Mouse (Mus musculus): ENCODE measurements at regions not wholly inside any gene's neighbourhood (a gene's known extent, or its start where the extent isn't known, plus 50 kb on each side); places are given as distances from the start of the nearest gene placed in this dataset.

DNA sequence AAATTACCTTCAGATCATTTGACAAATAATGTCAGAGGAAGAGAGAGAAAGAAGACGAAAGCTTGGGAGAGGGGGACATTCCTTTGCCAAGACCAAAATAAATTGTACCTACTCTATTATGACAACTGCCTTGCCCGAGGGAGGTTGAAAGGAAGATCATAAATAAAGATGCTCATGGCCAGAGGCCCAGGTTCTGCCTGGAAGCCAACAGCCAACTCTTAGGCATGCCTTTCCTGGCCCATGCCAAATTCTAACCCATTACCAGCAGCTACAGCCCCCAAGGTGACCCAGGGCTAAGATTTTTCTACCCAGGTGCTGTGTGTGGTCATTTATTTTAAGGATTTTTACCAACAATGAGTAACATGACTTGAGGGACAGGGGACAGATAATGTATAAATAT is 54.9 kb downstream of the Cbln1 start:
- H3K9ac ChIP-seq: no peak overlapping the region
- no peak overlapping the region for H3K4me3 ChIP-seq
- WGBS: 68% methylated on average over 2 of the region's 2 CpGs
- no peaks in the 10 kb centered on the region for H3K9me3 ChIP-seq
- no peak overlapping the region for H3K27ac ChIP-seq
- no peaks in the 10 kb centered on the region for H3K27me3 ChIP-seq (replicated peaks)
- H3K4me1 ChIP-seq: no peaks in the 10 kb centered on the region
- no peak overlapping the region for H3K4me2 ChIP-seq (replicated peaks)
- H3K36me3 ChIP-seq: no peaks in the 10 kb centered on the region
- ATAC-seq (ENCODE audit: low FRiP score, low read depth): no peak

DNA sequence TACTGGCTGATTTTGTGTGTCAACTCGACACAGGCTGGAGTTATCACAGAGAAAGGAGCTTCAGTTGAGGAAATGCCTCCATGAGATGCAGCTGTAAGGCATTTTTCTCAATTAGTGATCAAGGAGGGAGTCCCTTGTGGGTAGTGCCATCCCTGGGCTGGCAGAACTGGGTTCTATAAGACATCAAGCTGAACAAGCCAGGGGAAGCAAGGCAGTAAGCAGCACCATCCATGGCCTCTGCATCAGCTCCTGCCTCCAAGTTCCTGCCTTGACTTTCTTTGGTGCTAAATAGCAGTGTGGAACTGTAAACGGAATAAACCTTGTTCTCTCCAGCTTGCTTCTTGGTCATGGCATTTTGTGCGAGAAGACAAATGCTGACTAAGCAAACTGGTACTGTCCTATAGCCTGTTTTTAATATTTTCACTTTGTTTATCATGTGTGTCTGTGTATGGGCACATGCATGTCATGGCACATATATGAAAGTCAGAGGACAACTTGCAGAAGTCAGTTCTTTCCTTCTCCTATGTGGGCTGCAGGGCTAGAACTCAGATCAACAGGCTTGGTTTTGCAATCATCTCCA is 57.3 kb downstream of the Cbln1 start:
- H3K36me3 ChIP-seq: no peaks in the 10 kb centered on the region
- H3K9me3 ChIP-seq: no peaks in the 10 kb centered on the region
- no peaks in the 10 kb centered on the region for H3K27me3 ChIP-seq (replicated peaks)
- ATAC-seq (ENCODE audit: low FRiP score, low read depth): no peak
- no peak overlapping the region for H3K27ac ChIP-seq
- H3K4me1 ChIP-seq: no peaks in the 10 kb centered on the region
- H3K9ac ChIP-seq: no peak overlapping the region
- H3K4me3 ChIP-seq: no peak overlapping the region
- 86% methylated on average over 3 of the region's 3 CpGs for WGBS
- H3K4me2 ChIP-seq (replicated peaks): no peak overlapping the region

DNA sequence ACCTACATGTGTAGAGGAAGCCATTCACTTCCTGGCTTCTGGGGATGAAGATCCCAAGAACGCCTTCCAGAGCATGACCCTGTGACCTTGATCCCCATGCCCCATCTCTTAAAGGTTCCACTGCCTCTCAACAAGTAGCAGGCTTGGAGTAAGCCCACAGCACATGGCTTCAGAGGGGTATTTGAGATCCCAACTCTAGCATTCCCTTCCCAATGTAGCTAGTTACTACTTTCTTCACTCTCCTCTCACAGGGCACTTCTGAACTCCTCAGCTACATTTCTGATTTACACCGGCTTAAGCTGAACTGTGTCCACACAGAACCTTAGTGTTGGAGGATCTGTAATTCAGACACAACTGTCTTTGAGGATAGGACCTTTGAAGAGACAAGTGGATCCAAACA is 83.4 kb downstream of the Cbln1 start:
- no peaks in the 10 kb centered on the region for H3K4me1 ChIP-seq
- H3K4me3 ChIP-seq: no peak overlapping the region
- no peaks in the 10 kb centered on the region for H3K9me3 ChIP-seq
- no peak overlapping the region for H3K4me2 ChIP-seq (replicated peaks)
- no peaks in the 10 kb centered on the region for H3K27me3 ChIP-seq (replicated peaks)
- H3K27ac ChIP-seq: no peak overlapping the region
- H3K9ac ChIP-seq: no peak overlapping the region
- WGBS: 81% methylated on average over 2 of the region's 2 CpGs
- no peaks in the 10 kb centered on the region for H3K36me3 ChIP-seq
- no peak for ATAC-seq (ENCODE audit: low FRiP score, low read depth)

DNA sequence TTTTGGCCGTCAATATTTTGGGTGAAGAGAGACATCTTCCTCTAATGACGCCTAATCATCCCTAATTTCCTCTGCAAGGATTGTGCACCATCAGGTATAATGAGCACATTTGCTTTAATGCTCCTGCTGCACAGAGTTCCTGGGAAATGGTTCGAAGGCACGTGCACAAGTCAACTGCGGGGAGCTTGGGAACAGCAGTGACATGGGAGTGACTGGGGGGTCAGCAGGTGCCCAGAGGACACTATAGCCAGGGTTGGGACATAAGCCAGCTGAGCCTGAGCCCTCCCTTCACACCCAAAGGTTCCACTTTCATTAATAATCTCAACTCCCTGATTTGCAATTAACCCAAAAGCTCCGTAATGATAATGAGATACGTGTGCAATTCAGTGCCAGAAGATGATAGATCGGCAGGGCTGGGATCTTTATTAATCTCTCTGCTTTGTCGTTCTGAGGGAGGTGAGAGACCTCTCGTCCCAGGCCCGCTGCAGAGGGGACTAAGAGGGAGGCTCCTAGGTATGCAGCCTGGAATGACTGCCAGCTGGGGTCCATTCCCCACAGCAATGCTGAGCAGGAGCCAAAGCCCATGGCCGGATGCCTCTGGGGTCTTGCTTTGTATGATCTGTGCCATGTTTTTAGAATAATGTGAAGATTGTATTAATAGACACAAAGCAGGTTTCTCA is 88.7 kb downstream of the Cbln1 start:
- H3K27ac ChIP-seq: no peak overlapping the region

DNA sequence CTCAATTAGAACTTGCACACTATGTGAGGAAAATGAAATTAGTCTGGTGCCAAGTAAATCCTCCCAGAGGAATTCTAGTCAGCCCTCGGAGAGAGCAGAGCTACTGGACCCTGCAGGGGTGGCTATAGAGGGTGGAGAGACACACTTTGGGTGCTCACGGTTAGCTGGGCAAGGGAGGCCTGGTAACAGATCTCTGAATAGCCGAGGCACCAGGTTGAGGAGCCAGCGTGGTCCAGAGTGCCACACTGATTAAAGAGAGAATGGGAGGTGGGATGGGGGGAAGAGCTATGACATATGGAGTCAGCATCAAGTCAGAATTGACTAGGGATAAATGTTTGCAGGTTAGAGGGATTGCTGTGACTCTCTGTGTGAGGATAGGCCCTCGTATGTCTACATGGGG is 90.1 kb downstream of the Cbln1 start:
- no peak overlapping the region for H3K4me3 ChIP-seq
- no peak overlapping the region for H3K9ac ChIP-seq
- no peaks in the 10 kb centered on the region for H3K27me3 ChIP-seq (replicated peaks)
- ATAC-seq (ENCODE audit: low FRiP score, low read depth): no peak
- H3K4me1 ChIP-seq: peaks cover 2% of the 10 kb centered on the region; the same call in 1 of the 2 replicates
- H3K36me3 ChIP-seq: no peaks in the 10 kb centered on the region
- WGBS: 80% methylated on average over 5 of the region's 5 CpGs
- H3K9me3 ChIP-seq: no peaks in the 10 kb centered on the region
- H3K27ac ChIP-seq: no peak overlapping the region
- H3K4me2 ChIP-seq (replicated peaks): no peak overlapping the region

More for the DNA sequence above, 88.7 kb downstream of the Cbln1 start:
- Histone ChIP-seq H3K9ac (no peak overlapping the region), H3K4me3 (no peak overlapping the region), H3K4me1 (peaks cover 2% of the 10 kb centered on the region; the same call in 1 of the 2 replicates), H3K36me3 (no peaks in the 10 kb centered on the region), H3K4me2 (replicated peaks) (no peak overlapping the region), H3K27me3 (replicated peaks) (no peaks in the 10 kb centered on the region), H3K9me3 (no peaks in the 10 kb centered on the region)
- ATAC-seq (ENCODE audit: low FRiP score, low read depth): 0 out of 2 replicates have a peak, but pooled peaks have one; percentile 44
- 58% methylated on average over 12 of the region's 12 CpGs for WGBS

DNA sequence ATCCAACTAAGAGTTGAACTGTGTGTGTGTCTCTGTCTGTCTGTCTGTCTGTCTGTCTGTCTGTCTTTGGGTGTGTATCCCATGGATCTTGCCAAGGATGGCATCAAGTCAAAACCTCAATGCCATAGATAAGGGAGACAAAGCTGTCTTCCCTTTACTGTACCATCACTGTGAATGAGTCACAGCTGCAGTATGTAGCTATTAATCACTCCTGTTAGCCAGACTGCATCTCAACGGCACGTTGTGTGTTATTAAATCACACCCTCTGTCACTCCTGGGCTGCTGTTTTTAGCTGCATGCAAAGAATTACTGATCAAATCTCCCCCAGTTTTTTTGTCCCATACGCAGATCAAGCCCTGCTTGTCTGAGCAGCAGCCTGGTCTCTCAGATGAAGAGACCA is 91.6 kb downstream of the Cbln1 start:
- Histone ChIP-seq H3K36me3 (no peaks in the 10 kb centered on the region), H3K4me1 (peaks cover 2% of the 10 kb centered on the region; the same call in 1 of the 2 replicates), H3K9me3 (no peaks in the 10 kb centered on the region), H3K4me3 (no peak overlapping the region), H3K4me2 (replicated peaks) (no peak overlapping the region), H3K27me3 (replicated peaks) (no peaks in the 10 kb centered on the region), H3K9ac (no peak overlapping the region), H3K27ac (no peak overlapping the region)
- 40% methylated on average over 3 of the region's 3 CpGs for WGBS
- ATAC-seq (ENCODE audit: low FRiP score, low read depth): no peak

DNA sequence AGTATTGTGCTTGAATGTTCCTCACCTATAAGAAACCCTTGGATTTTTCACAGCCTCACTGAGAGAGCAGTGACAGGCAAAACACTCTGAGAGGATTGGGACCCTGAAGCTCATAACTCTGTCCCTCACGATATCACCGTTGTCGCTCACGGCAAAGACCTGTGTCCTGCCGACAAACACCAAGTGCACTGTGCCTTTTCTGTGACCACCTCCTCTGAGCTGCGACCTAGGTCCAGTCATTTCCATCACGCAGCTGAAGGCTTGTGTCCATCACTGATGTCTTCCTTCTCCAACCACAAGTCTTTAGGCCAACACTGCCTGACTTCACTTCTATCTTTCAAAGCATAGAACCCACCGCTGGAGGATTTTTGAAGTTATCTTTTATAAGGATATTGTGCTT is 93.1 kb downstream of the Cbln1 start:
- H3K4me3 ChIP-seq: no peak overlapping the region
- no peak for ATAC-seq (ENCODE audit: low FRiP score, low read depth)
- no peaks in the 10 kb centered on the region for H3K27me3 ChIP-seq (replicated peaks)
- peaks cover 6% of the 10 kb centered on the region; the same call in 1 of the 2 replicates for H3K4me1 ChIP-seq
- H3K9me3 ChIP-seq: no peaks in the 10 kb centered on the region
- WGBS: 94% methylated on average over 8 of the region's 8 CpGs
- H3K4me2 ChIP-seq (replicated peaks): no peak overlapping the region
- no peak overlapping the region for H3K9ac ChIP-seq
- H3K36me3 ChIP-seq: no peaks in the 10 kb centered on the region
- no peak overlapping the region for H3K27ac ChIP-seq

DNA sequence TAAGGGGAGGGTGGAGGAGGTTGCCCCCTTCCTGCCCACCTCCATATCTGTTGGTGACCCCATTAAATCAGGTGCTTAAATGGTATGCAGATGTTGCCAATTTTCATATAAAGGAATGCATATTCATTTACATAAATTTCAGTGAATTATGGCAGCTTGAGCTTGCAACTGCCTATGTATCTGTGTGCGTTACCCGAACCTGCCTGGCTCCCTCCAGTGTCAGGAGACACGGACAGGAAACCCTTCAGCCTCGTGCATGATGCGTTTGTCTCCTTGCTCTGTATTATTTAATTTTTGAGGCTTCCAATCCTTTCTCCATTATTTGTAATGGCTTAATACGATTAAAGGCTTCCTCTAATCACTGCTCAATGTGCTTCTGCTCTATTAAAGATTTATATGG is 98.4 kb downstream of the Cbln1 start:
- H3K4me3 ChIP-seq: no peak overlapping the region
- ATAC-seq (ENCODE audit: low FRiP score, low read depth): no peak
- H3K36me3 ChIP-seq: no peaks in the 10 kb centered on the region
- H3K9ac ChIP-seq: no peak overlapping the region
- no peaks in the 10 kb centered on the region for H3K9me3 ChIP-seq
- no peaks in the 10 kb centered on the region for H3K27me3 ChIP-seq (replicated peaks)
- peaks cover 4% of the 10 kb centered on the region; the same call in 1 of the 2 replicates for H3K4me1 ChIP-seq
- no peak overlapping the region for H3K4me2 ChIP-seq (replicated peaks)
- no peak overlapping the region for H3K27ac ChIP-seq
- 32% methylated on average over 6 of the region's 6 CpGs for WGBS

DNA sequence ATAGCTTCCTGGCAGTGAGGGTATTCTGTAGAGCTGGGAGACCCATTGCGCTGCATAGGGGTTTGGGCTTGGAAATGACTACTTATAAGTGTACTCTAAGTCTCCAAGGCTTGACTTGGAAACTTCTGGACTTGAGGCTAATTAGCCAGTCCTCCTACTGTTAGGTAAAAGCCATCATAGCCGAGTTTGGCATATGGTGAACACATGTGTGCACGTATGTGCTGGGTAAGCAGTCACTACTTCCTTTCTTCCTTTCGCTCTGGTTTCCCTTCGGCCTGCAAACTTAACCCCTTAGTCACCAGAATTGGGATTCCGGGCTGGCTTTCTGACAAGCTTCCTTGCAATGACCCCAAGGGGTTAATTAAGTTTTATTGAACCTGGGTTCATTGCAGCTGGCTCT is 98.9 kb downstream of the Cbln1 start:
- WGBS: 15% methylated on average over 6 of the region's 6 CpGs
- Histone ChIP-seq H3K4me1 (peaks cover 4% of the 10 kb centered on the region; the same call in 1 of the 2 replicates), H3K27ac (no peak overlapping the region), H3K9me3 (no peaks in the 10 kb centered on the region), H3K4me2 (replicated peaks) (no peak overlapping the region), H3K9ac (no peak overlapping the region), H3K4me3 (no peak overlapping the region), H3K27me3 (replicated peaks) (no peaks in the 10 kb centered on the region), H3K36me3 (no peaks in the 10 kb centered on the region)
- no peak; the same call in 1 of the 2 replicates for ATAC-seq (ENCODE audit: low FRiP score, low read depth)

DNA sequence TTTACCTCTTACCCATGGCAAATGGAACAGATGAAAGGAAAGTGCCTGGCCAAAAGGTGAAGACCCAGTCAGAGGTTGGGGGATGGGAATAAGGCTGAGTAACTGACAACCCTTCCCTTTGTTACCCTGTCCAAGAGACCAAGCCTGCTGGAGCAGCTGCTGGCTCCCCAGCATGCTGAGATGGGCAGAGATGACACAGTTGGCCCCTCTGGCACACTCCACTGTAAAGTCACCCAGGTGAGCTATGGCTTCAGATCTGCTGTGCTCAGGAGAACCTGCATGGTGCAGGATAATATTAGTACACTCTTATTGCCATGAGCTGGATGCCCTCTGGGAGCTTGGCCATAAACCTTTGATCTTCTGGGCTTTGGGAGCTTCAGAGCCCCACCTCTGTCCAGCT is 100.3 kb downstream of the Cbln1 start:
- H3K9me3 ChIP-seq: no peaks in the 10 kb centered on the region

DNA sequence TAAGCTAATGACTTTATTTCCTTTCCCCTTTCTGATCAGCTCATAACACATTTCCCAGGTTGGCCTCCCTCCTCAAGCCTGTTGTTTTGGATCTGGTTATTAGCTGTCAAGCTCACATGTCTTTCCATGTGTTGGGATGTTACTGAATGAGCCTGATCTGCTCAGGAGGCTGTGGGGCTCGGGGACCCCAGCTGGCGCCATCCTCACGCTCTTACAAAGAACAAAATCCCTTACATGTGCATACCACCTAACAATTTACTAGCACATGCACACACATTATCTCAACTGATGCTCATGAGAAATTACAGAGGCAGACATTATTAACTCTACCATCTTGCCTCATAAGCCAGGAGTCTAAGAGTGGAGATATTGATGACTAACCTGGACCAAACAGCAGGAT is 102.2 kb downstream of the Cbln1 start:
- H3K4me1 ChIP-seq: peaks cover 4% of the 10 kb centered on the region; the same call in 1 of the 2 replicates
- no peak for ATAC-seq (ENCODE audit: low FRiP score, low read depth)
- H3K27ac ChIP-seq: no peak overlapping the region
- H3K9me3 ChIP-seq: no peaks in the 10 kb centered on the region
- 85% methylated on average over 3 of the region's 3 CpGs for WGBS
- H3K9ac ChIP-seq: no peak overlapping the region
- H3K4me2 ChIP-seq (replicated peaks): no peak overlapping the region
- H3K36me3 ChIP-seq: no peaks in the 10 kb centered on the region
- no peak overlapping the region for H3K4me3 ChIP-seq
- no peaks in the 10 kb centered on the region for H3K27me3 ChIP-seq (replicated peaks)

More for the DNA sequence above, 100.3 kb downstream of the Cbln1 start:
- Histone ChIP-seq H3K4me3 (no peak overlapping the region), H3K4me2 (replicated peaks) (no peak overlapping the region), H3K4me1 (peaks cover 4% of the 10 kb centered on the region; the same call in 1 of the 2 replicates), H3K27ac (no peak overlapping the region), H3K36me3 (no peaks in the 10 kb centered on the region), H3K9ac (no peak overlapping the region), H3K27me3 (replicated peaks) (no peaks in the 10 kb centered on the region)
- no peak for ATAC-seq (ENCODE audit: low FRiP score, low read depth)

DNA sequence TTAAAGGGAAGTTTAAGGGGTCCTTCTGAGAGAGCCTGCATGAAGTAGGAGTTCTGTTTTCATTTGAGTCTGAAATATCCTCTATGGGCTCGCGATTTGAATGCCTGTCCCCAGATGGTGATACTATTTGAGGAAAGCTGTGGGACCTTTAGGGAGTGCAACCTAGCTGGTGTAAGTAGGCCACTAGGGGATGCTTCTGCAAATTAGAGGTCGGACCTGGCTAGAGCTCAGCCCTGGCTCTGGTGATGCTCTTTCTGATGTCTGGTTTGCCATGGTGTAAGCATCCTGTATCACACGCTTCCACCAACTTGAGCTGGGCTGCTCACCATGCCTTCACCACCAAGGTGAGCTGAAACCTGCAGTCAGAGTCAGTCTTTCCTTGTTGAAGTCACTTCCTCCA is 121.9 kb downstream of the Cbln1 start:
- Histone ChIP-seq H3K27me3 (replicated peaks) (no peaks in the 10 kb centered on the region), H3K9me3 (no peaks in the 10 kb centered on the region), H3K27ac (no peak overlapping the region), H3K4me1 (no peaks in the 10 kb centered on the region), H3K9ac (no peak overlapping the region), H3K4me3 (no peak overlapping the region), H3K36me3 (no peaks in the 10 kb centered on the region), H3K4me2 (replicated peaks) (no peak overlapping the region)
- WGBS: 84% methylated on average over 4 of the region's 4 CpGs
- no peak for ATAC-seq (ENCODE audit: low FRiP score, low read depth)

DNA sequence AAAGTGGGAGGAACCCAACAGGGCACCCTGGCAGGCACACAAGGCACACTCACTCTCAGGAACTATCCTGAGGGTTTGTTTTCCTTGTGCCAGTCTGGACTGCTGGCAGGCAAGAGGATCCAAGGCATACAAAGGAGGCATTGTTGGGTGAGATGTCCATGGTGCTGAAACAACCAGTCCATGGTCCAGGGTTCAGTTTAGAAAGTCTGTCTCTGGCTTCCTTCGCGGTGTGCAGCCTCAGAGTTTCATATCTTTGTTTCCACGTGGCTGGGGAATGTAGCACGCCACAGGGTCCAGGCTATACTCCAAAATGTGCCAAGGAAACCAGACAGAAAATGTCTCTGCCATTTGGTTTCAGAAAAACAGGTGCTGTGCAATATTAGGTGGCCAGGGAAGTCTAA is 122.6 kb downstream of the Cbln1 start:
- WGBS: 62% methylated on average over 4 of the region's 4 CpGs
- no peak for ATAC-seq (ENCODE audit: low FRiP score, low read depth)
- Histone ChIP-seq H3K27me3 (replicated peaks) (no peaks in the 10 kb centered on the region), H3K9me3 (no peaks in the 10 kb centered on the region), H3K4me3 (no peak overlapping the region), H3K4me1 (no peaks in the 10 kb centered on the region), H3K36me3 (no peaks in the 10 kb centered on the region), H3K27ac (no peak overlapping the region), H3K9ac (no peak overlapping the region), H3K4me2 (replicated peaks) (no peak overlapping the region)

Measured in neural tube, embryonic 12.5 days (tissue).